Mouse (Mus musculus) natural killer cell, adult 2 months (primary cell): ENCODE results near the gene Sumo1.
A peak's percentile ranks its signal among the peaks of the same experiment; 100 is the strongest.

Experiments
- DNase-seq, 2 experiments: peaks; one replicate each; pipeline ENCODE4 v3.0.0; 2022; ENCODE audit warnings: low spot score in 2 of 2

Gene Sumo1

GRCm38 (mm10) chr1:59593622-59594035 is 77.0 kb downstream of the Sumo1 start:
- DNase-seq = no peak

- no peak for DNase-seq
These were observed 77.8 kb downstream of the Sumo1 start for GRCm38 (mm10) chr1:59592876-59593275.

DNA sequence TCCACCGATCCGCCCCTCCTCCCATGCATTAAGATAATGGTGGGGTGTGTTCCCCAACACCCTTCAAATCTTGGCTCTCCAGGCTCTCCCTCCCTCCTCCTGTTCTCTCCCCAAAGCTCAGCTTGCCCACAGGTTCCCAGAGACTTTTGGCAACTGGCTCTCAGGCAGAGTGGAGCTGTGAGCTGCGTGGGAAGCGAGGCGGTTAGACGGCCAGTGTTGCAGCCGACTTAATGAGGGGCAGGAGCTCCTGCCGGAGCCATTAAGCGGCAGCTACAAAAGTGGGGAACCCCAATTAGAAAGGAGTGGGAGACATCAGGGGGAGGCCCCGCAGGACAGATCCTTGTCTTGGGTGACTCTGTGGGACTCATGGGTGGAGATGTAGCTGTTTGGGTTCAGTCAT is 78.3 kb downstream of the Sumo1 start:
- no peak for DNase-seq

GRCm38 (mm10) chr1:59589271-59589670 is 81.4 kb downstream of the Sumo1 start:
- no peak for DNase-seq

- peak; percentile 42 to 56 for DNase-seq
These were observed 85.8 kb downstream of the Sumo1 start for GRCm38 (mm10) chr1:59584656-59585410.

DNA sequence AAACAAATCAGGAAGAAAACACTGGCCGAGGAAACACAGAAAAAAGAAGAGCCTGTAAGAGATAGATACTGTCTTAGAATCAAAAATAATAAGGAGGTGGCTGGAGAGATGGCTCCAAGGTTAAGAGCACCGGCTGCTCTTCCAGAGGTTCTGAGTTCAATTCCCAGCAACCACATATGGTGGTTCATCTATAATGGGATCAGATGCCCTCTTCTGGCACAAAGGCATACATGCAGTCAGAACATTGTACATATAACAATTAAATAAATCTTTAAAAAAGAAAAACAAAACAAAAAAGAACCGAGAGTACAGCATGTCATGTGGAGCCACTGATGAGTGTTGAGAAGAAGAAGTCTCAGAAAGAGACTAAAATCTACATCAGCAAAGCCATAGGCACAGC is 89.8 kb downstream of the Sumo1 start:
- DNase-seq = no peak

GRCm38 (mm10) chr1:59580131-59580751 is 90.4 kb downstream of the Sumo1 start:
- no peak for DNase-seq

- no peak for DNase-seq
These were observed 91.3 kb downstream of the Sumo1 start for GRCm38 (mm10) chr1:59579327-59579726.

DNA sequence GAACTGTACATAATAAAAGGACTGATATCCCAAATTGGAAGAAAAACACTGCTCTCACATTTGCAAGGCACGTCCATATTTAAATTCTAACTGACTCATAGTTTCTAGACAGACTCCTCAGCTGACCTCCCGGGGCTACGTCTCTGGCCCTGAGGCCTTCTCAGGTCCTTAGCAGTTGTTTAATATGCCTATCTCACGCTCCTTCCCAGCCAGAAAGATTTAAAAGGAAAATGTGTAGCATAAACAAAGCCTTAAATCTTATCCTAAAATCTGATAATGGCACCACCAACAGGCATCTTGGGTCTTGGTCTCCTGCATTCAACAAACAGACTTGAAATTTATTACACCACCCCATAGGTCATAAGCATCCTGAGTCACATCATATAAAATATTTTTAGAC is 91.9 kb downstream of the Sumo1 start:
- no peak for DNase-seq

DNA sequence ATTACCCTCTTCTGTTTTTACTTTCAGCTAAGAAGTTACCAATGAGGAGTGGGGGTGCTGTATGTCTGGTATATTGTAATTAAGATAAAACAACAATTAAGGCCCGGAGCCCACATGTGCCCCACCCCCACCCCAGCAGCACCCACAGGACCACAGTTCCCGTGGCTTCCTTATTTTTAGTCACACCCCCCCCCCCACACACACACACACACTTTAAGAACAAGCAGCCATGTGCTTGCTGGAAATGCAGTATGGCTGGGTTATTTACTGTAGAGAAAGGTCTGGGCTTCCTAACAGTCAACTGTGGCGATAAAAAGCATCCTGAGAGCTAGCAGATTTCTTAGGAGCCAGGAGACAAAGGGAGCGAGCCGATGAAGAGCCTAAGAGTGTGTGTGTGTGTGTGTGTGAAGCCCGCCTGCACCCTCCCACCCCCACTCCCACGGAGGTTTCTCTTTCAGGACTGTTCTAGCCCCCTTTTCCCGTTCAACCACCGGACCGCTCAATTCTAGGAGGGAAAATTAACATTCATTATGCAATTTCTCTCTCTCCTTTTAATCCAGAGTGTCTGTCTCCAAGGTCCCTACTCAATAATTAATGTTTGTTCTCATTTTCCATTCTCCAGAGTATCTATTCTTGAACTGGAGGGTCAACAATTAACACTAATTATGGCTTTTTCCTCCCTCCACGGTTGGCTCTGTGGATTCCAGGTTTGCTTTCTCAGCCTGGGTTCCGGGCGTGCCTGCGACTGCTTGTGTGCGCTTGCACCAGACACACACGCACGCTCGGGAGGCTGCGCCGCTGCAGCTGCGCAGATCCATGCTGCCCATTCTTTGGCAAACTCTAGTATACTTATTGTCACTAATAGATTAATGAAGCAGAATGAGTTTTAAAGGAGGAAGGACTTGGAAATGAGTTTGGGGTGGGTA is 96.1 kb downstream of the Sumo1 start:
- DNase-seq = no peak

GRCm38 (mm10) chr1:59573843-59574242 is 96.8 kb downstream of the Sumo1 start:
- DNase-seq = no peak

GRCm38 (mm10) chr1:59571502-59571901 is 99.1 kb downstream of the Sumo1 start:
- DNase-seq = no peak

GRCm38 (mm10) chr1:59570767-59571166 is 99.9 kb downstream of the Sumo1 start:
- DNase-seq = no peak

DNA sequence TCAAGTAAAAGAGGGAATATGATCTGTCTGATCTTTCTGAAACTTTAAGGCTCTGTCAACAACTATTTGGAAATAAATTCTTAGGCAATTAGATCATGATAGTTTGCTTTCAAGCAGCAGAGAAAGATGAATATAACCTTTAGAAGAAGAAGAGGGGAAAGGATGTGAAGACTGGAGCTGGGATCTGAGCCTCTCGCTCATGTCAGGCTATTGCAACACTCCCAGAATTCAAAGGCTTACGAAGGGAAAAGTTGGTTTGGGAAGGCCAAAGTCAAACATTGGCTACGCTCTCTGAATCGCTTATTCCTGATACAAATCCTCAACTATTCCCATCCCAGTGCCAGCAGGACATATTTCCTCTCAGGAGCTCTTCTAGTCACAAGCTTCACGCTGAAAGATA is 101.3 kb downstream of the Sumo1 start:
- no peak for DNase-seq

DNA sequence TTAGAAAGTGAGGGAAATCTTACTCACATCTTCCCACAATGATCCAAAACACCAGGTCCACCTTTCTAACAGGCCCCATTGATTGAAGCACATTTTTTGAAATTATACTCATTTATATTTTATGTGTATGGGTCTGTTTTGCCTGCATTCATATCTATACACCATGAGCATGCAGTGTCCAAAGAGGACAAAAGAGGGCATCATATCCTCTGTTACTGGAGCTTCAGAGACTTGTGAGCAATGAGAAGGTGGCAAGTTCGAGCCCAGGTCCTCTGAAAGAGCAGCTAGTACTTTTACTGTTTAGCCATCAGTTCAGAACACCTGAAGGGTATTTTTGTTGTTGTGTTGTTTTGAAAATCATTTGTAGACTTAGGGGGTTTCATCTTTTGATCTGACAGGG is 102.4 kb downstream of the Sumo1 start:
- DNase-seq = no peak

- no peak for DNase-seq
These were observed 103.1 kb downstream of the Sumo1 start for GRCm38 (mm10) chr1:59567521-59567920.

DNA sequence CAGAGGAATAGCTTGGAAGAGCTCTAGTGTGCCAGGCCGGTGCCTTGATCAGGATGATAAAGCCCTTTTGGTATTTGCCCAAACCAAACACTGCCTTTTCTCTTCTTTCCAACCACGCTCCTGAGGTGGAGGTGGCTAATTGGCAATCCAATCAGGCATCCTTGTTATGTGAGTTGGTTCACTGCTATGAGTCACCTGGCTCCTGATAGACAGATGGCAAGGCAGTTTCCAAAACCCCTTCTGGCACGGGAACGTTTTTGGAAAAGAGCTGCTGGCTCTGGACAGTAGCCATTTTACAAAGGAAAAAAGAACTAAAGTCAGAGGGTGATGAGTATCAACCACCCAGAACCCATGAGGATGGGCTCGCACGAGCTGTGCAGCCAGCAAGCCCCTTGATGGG is 103.7 kb downstream of the Sumo1 start:
- no peak for DNase-seq

GRCm38 (mm10) chr1:59566281-59566680 is 104.4 kb downstream of the Sumo1 start:
- no peak for DNase-seq

GRCm38 (mm10) chr1:59565804-59566203 is 104.8 kb downstream of the Sumo1 start:
- no peak for DNase-seq

DNA sequence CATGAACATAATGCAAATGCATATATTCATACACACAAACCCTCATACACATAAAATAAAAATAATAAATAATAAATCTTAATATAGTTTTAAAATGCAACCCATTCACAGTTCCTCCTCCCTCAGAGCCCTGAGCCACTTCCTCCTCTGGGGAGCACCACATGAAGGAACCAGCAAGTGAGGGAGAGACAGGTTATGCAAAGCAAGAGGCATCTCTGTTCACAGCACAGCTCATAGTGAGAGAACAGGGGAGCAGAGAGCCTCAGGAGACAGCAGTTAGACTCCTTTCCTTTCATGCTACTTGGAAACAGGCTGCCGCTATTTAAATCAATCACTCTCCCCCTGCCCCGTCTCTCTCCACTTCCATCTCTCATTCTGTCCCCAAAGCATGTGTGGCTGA is 107.1 kb downstream of the Sumo1 start:
- no peak for DNase-seq

- DNase-seq = no peak
These were observed 116.9 kb downstream of the Sumo1 start for GRCm38 (mm10) chr1:59553708-59554107.

GRCm38 (mm10) chr1:59550996-59551395 is 119.6 kb downstream of the Sumo1 start:
- DNase-seq = no peak
